Mouse (Mus musculus): ENCODE data around the gene Zfp553. TPM values are rescaled to one million over a fixed set of nuclear protein-coding genes. Genes with fewer than 3 reads are reported as not detected.
"Not testable (repeated sequence)": the region's sequence is repeated elsewhere in the genome, so short reads cannot be mapped to it uniquely, and the experiment has no call there.

Gene Zfp553
- polyA plus RNA-seq, 1 experiment from 2014 or later = 81.0 TPM

GRCm38 (mm10) chr7:127228615-127229303, 4.1 kb upstream of the Zfp553 start:
- H3K9me3 ChIP-seq = no peaks in the 10 kb centered on the region
- H3K27ac ChIP-seq = no peak overlapping the region
- H3K27me3 ChIP-seq (ENCODE audit: insufficient read depth, poor library complexity, severe bottlenecking) = no peaks in the 10 kb centered on the region
- DNase-seq (ENCODE audit: low spot score) = peak; percentile 75
- H3K4me3 ChIP-seq = 0 out of 2 replicates have a peak overlapping the region, but pooled peaks have one; percentile 9
- 67% methylated on average over 4 of the region's 4 CpGs for WGBS
- peaks cover 33% of the 10 kb centered on the region for H3K4me1 ChIP-seq (replicated peaks)
- H3K36me3 ChIP-seq = peaks cover 65% of the 10 kb centered on the region

GRCm38 (mm10) chr7:127231376-127231775, 1.5 kb upstream of the Zfp553 start:
- Histone ChIP-seq H3K27me3 (ENCODE audit: insufficient read depth, poor library complexity, severe bottlenecking) (no peaks in the 10 kb centered on the region), H3K27ac (peak overlapping the region; percentile 99), H3K36me3 (peaks cover 63% of the 10 kb centered on the region), H3K4me1 (replicated peaks) (peaks cover 46% of the 10 kb centered on the region), H3K9me3 (peaks cover 9% of the 10 kb centered on the region; the same call in 1 of the 2 replicates), H3K4me3 (peak overlapping the region; percentile 93)
- WGBS = 83% methylated on average over 3 of the region's 3 CpGs
- DNase-seq (ENCODE audit: low spot score) = no peak

- Histone ChIP-seq H3K9me3 (peaks cover 12% of the 10 kb centered on the region; the same call in 1 of the 2 replicates), H3K4me3 (peak overlapping the region; percentile 93), H3K4me1 (replicated peaks) (peaks cover 53% of the 10 kb centered on the region), H3K27ac (peak overlapping the region; percentile 99), H3K27me3 (ENCODE audit: insufficient read depth, poor library complexity, severe bottlenecking) (no peaks in the 10 kb centered on the region), H3K36me3 (peaks cover 68% of the 10 kb centered on the region)
- peak; percentile 27 for DNase-seq (ENCODE audit: low spot score)
- 11% methylated on average over 20 of the region's 20 CpGs for WGBS
Observed at GRCm38 (mm10) chr7:127231826-127232621, 837 bp upstream of the Zfp553 start.

GRCm38 (mm10) chr7:127233368-127233749, 498 bp downstream of the Zfp553 start:
- WGBS = under 1% methylated on average over 27 of the region's 27 CpGs
- peaks cover 12% of the 10 kb centered on the region; the same call in 1 of the 2 replicates for H3K9me3 ChIP-seq
- no peak for DNase-seq (ENCODE audit: low spot score)
- H3K27me3 ChIP-seq (ENCODE audit: insufficient read depth, poor library complexity, severe bottlenecking) = no peaks in the 10 kb centered on the region
- H3K4me3 ChIP-seq = peak overlapping the region; percentile 93
- H3K4me1 ChIP-seq (replicated peaks) = peaks cover 53% of the 10 kb centered on the region
- H3K36me3 ChIP-seq = peaks cover 73% of the 10 kb centered on the region
- peak overlapping the region; percentile 99 for H3K27ac ChIP-seq

GRCm38 (mm10) chr7:127233765-127234164, 904 bp downstream of the Zfp553 start:
- WGBS = 7% methylated on average over 9 of the region's 9 CpGs
- Histone ChIP-seq H3K4me3 (peak overlapping the region; percentile 93), H3K9me3 (peaks cover 12% of the 10 kb centered on the region; the same call in 1 of the 2 replicates), H3K27ac (peak overlapping the region; percentile 99), H3K36me3 (peaks cover 75% of the 10 kb centered on the region), H3K27me3 (ENCODE audit: insufficient read depth, poor library complexity, severe bottlenecking) (no peaks in the 10 kb centered on the region), H3K4me1 (replicated peaks) (peaks cover 53% of the 10 kb centered on the region)
- no peak for DNase-seq (ENCODE audit: low spot score)

GRCm38 (mm10) chr7:127234777-127235176, 1.9 kb downstream of the Zfp553 start:
- DNase-seq (ENCODE audit: low spot score) = no peak
- Histone ChIP-seq H3K4me1 (replicated peaks) (peaks cover 48% of the 10 kb centered on the region), H3K9me3 (peaks cover 12% of the 10 kb centered on the region; the same call in 1 of the 2 replicates), H3K36me3 (peaks cover 75% of the 10 kb centered on the region), H3K27ac (no peak overlapping the region; the same call in 1 of the 2 replicates), H3K4me3 (peak overlapping the region; percentile 93), H3K27me3 (ENCODE audit: insufficient read depth, poor library complexity, severe bottlenecking) (no peaks in the 10 kb centered on the region)
- 96% methylated on average over 2 of the region's 2 CpGs for WGBS

- Histone ChIP-seq H3K4me3 (peak overlapping the region; percentile 86), H3K27me3 (ENCODE audit: insufficient read depth, poor library complexity, severe bottlenecking) (no peaks in the 10 kb centered on the region), H3K27ac (peak overlapping the region; percentile 97), H3K4me1 (replicated peaks) (peaks cover 35% of the 10 kb centered on the region), H3K9me3 (0 out of 2 replicates have a peak, but pooled peaks cover 3% of the 10 kb centered on the region), H3K36me3 (peaks cover 51% of the 10 kb centered on the region)
- DNase-seq (ENCODE audit: low spot score) = no peak
- 39% methylated on average over 2 of the region's 2 CpGs for WGBS
Observed at GRCm38 (mm10) chr7:127243361-127243867, 10.6 kb downstream of the Zfp553 start.

GRCm38 (mm10) chr7:127243870-127244657, 11.2 kb downstream of the Zfp553 start, which contains the start of gene Zfp771:
Zfp771 (plus strand) TSS chr7:127244274.
- Histone ChIP-seq H3K27me3 (ENCODE audit: insufficient read depth, poor library complexity, severe bottlenecking) (no peaks in the 10 kb centered on the region), H3K4me1 (replicated peaks) (peaks cover 35% of the 10 kb centered on the region), H3K9me3 (0 out of 2 replicates have a peak, but pooled peaks cover 3% of the 10 kb centered on the region), H3K4me3 (peak within 1 kb of the TSS; percentile 86), H3K36me3 (peaks cover 49% of the 10 kb centered on the region), H3K27ac (peak within 1 kb of the TSS; percentile 97)
- under 1% methylated on average over 56 of the region's 56 CpGs for WGBS
- DNase-seq (ENCODE audit: low spot score) = peak; percentile 94

- no peak for DNase-seq (ENCODE audit: low spot score)
- peak overlapping the region; percentile 97 for H3K27ac ChIP-seq
- peaks cover 35% of the 10 kb centered on the region for H3K4me1 ChIP-seq (replicated peaks)
- WGBS = 11% methylated on average over 33 of the region's 33 CpGs
- no peaks in the 10 kb centered on the region for H3K27me3 ChIP-seq (ENCODE audit: insufficient read depth, poor library complexity, severe bottlenecking)
- H3K4me3 ChIP-seq = peak overlapping the region; percentile 86
- 0 out of 2 replicates have a peak, but pooled peaks cover 3% of the 10 kb centered on the region for H3K9me3 ChIP-seq
- peaks cover 49% of the 10 kb centered on the region for H3K36me3 ChIP-seq
Observed at GRCm38 (mm10) chr7:127244658-127245510, 12.0 kb downstream of the Zfp553 start.

GRCm38 (mm10) chr7:127250511-127250910, 17.6 kb downstream of the Zfp553 start:
- peaks cover 62% of the 10 kb centered on the region for H3K36me3 ChIP-seq
- not testable (repeated sequence) for H3K4me3 ChIP-seq; H3K27ac ChIP-seq; H3K9me3 ChIP-seq; DNase-seq (ENCODE audit: low spot score); H3K27me3 ChIP-seq (ENCODE audit: insufficient read depth, poor library complexity, severe bottlenecking)
- H3K4me1 ChIP-seq (replicated peaks) = peaks cover 29% of the 10 kb centered on the region
- 92% methylated on average over 8 of the region's 8 CpGs for WGBS

- H3K36me3 ChIP-seq = peaks cover 64% of the 10 kb centered on the region
- H3K9me3 ChIP-seq = no peaks in the 10 kb centered on the region
- peaks cover 16% of the 10 kb centered on the region for H3K4me1 ChIP-seq (replicated peaks)
- H3K4me3 ChIP-seq = no peak overlapping the region
- 86% methylated on average over 2 of the region's 2 CpGs for WGBS
- DNase-seq (ENCODE audit: low spot score) = peak; percentile 27
- H3K27me3 ChIP-seq (ENCODE audit: insufficient read depth, poor library complexity, severe bottlenecking) = no peaks in the 10 kb centered on the region
- H3K27ac ChIP-seq = no peak overlapping the region
Observed at GRCm38 (mm10) chr7:127252414-127252813, 19.6 kb downstream of the Zfp553 start.
